Mouse (Mus musculus) testis, adult 2 months (tissue): ENCODE results near the gene Msgn1.

Experiments used
- CTCF ChIP-seq: fragments of 200-500 bp; IDR thresholded peaks from 2 replicates; pipeline ENCODE4 v1.5.1; 2012; ENCODE audit warnings: low read depth, mild to moderate bottlenecking, inconsistent platforms, low read length, moderate library complexity; ENCODE audit not compliant: control insufficient read depth, insufficient read depth, insufficient replicate concordance
- POLR2A ChIP-seq: fragments of 200-500 bp; IDR thresholded peaks from 2 replicates; pipeline ENCODE4 v1.6.1; 2012; ENCODE audit warnings: low read depth, mild to moderate bottlenecking, inconsistent platforms, low read length, moderate library complexity; ENCODE audit not compliant: control insufficient read depth

- TF ChIP-seq POLR2A, result no peak
- no peak for TF ChIP-seq CTCF
These were observed 9.0 kb upstream of the Msgn1 start for GRCm38 (mm10) chr12:11217726-11218250.
